Mouse (Mus musculus) myocyte (in vitro differentiated cells): ENCODE data around the gene Gm49380. TPM values are rescaled to one million over a fixed set of nuclear protein-coding genes. Genes with fewer than 3 reads are reported as not detected.

Experiments used
- H3K27me3 ChIP-seq: one replicate; pipeline ENCODE4 v1.6.1; 2011; ENCODE audit not compliant: control insufficient read depth, insufficient read depth, insufficient read length
- H3K36me3 ChIP-seq: one replicate; pipeline ENCODE4 v1.6.1; 2011; ENCODE audit not compliant: control insufficient read depth, insufficient read depth
- H3K4me2 ChIP-seq: one replicate; pipeline ENCODE4 v1.6.1; 2011; ENCODE audit warnings: low read depth, control low read depth
- H3K4me3 ChIP-seq: one replicate; pipeline ENCODE4 v1.5.1; 2011; ENCODE audit warnings: mild to moderate bottlenecking, control low read depth, moderate library complexity
- H3K79me2 ChIP-seq: one replicate; pipeline ENCODE4 v1.6.1; 2011; ENCODE audit not compliant: control insufficient read depth, insufficient read depth
- H3ac ChIP-seq: one replicate; pipeline ENCODE4 v1.6.1; 2011; ENCODE audit not compliant: control insufficient read depth, insufficient read length
- CEBPB ChIP-seq: IDR thresholded peaks from 2 replicates; pipeline ENCODE4 v1.6.1; 2011; ENCODE audit warnings: mild to moderate bottlenecking, moderate library complexity; ENCODE audit not compliant: poor library complexity, insufficient read depth, severe bottlenecking
- E2F4 ChIP-seq: IDR thresholded peaks from one replicate; pipeline ENCODE4 v1.6.1; 2011; ENCODE audit warnings: mild to moderate bottlenecking, control low read depth, moderate library complexity; ENCODE audit not compliant: insufficient read depth
- MAX ChIP-seq: IDR thresholded peaks from one replicate; pipeline ENCODE4 v1.6.1; 2011; ENCODE audit warnings: low read depth, mild to moderate bottlenecking, control low read depth
- MYOD1 ChIP-seq, 3 experiments: IDR thresholded peaks; one replicate each; pipeline ENCODE4 v1.6.1; 2011; ENCODE audit warnings: control low read depth in 2 of 3, low read depth in 2 of 3, mild to moderate bottlenecking in 2 of 3, moderate library complexity in 1 of 3; ENCODE audit not compliant: insufficient read length in 2 of 3, control insufficient read depth in 1 of 3
- MYOG ChIP-seq, 3 experiments: IDR thresholded peaks; one replicate each; pipeline ENCODE4 v1.6.1; 2011; ENCODE audit warnings: control low read depth in 2 of 3, low read depth in 2 of 3, mild to moderate bottlenecking in 2 of 3; ENCODE audit not compliant: insufficient read length in 2 of 3, control insufficient read depth in 1 of 3, insufficient read depth in 1 of 3
- POLR2A ChIP-seq: IDR thresholded peaks from one replicate; pipeline ENCODE4 v1.6.1; 2011; ENCODE audit warnings: low read depth, mild to moderate bottlenecking, control low read depth, moderate library complexity; ENCODE audit not compliant: insufficient read length
- POLR2AphosphoS2 ChIP-seq: IDR thresholded peaks from one replicate; pipeline ENCODE4 v1.6.1; 2011; ENCODE audit warnings: low read depth, control low read depth; ENCODE audit not compliant: insufficient read length
- REST ChIP-seq: IDR thresholded peaks from one replicate; pipeline ENCODE4 v1.6.1; 2011; ENCODE audit warnings: mild to moderate bottlenecking, control low read depth, moderate library complexity; ENCODE audit not compliant: insufficient read depth, insufficient read length
- SRF ChIP-seq: IDR thresholded peaks from one replicate; pipeline ENCODE4 v1.6.1; 2011; ENCODE audit warnings: low read depth; ENCODE audit not compliant: control insufficient read depth, insufficient read length
- TCF12 ChIP-seq: IDR thresholded peaks from one replicate; pipeline ENCODE4 v1.6.1; 2011; ENCODE audit warnings: mild to moderate bottlenecking, control low read depth; ENCODE audit not compliant: poor library complexity, insufficient read depth, severe bottlenecking
- TCF3 ChIP-seq: IDR thresholded peaks from one replicate; pipeline ENCODE4 v1.6.1; 2011; ENCODE audit warnings: low read depth, control low read depth; ENCODE audit not compliant: insufficient read length
- USF1 ChIP-seq: IDR thresholded peaks from one replicate; pipeline ENCODE4 v1.6.1; 2011; ENCODE audit warnings: low read depth, mild to moderate bottlenecking, control low read depth, moderate library complexity
- polyA plus RNA-seq: library from polyadenylated mRNA; unstranded; fragments of >200 nt; fragmentation: generic; extraction: Trizol; gene quantifications from one replicate; pipeline ENCODE4 v1.2.1, GENCODE M21; 2012; ENCODE audit warnings: missing spikeins

The Gm49380 gene
- polyA plus RNA-seq, 1 experiment, result 0.02 TPM

DNA sequence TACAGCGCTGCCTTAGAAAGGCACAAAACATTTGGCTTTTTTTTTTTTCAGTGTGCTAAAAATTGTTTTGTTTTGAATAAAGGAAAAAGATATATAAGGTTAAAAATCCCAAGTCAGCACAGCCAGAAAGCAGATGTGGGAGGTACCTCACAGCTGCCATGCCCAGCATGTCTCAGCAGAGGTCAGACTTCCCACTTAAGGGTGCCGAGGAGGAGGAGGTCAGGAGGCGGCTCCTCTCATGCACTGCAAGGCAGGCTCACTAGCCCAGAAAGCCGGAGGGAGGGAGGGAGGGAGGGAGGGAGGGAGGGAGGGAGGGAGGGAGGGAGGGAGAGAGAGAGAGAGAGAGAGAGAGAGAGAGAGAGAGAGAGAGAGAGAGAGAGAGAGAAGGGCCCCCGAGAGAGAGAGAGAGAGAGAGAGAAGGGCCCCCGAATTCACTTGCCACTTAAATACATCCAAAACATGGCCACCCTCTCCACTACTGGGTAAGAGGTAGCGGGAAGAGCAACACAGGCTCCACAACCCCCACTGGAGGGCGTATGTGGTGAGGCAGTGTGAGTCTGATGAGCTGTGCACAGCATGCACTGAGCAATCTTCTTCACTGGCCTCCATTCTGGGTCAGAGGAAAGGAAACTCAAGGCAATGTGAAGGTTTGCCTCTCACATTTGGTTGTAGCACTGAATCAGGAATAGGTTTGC, 30.9 kb upstream of the Gm49380 start:
- H3K27me3 ChIP-seq, result no peaks in the 10 kb centered on the region

DNA sequence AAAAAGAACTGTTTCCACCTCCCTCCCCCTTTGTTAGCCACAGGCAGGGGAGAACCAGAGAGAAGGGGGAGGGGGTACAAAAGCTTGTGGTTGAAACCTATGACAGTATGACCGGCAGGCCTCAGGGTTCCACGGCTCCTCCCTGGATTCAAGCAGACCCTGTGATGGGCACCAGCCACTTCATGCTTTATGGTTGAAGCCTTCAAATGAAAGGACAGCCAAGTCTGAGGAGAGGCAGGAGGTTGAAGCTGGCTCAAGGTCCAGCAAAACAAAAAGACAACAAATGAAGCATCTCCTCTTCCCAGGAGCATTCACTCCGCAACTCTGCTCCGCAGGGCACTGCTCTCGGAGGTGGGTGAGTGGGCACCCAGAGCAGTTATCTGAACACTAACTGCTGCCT, 30.1 kb upstream of the Gm49380 start:
- H3K79me2 ChIP-seq, result no peaks in the 10 kb centered on the region
- no peak overlapping the region for H3ac ChIP-seq
- no peak overlapping the region for H3K4me2 ChIP-seq
- no peak overlapping the region for H3K4me3 ChIP-seq
- TF ChIP-seq SRF (no peak), CEBPB (no peak), MYOD1 (IDR thresholded peaks at IDR 0.05; ENCODE audit: control insufficient read depth in 1 of 3, insufficient read length in 2 of 3, low read depth in 2 of 3) (no peak), POLR2AphosphoS2 (no peak), TCF3 (no peak), MYOG (IDR thresholded peaks at IDR 0.05; ENCODE audit: control insufficient read depth in 1 of 3, insufficient read depth in 1 of 3, insufficient read length in 2 of 3, low read depth in 2 of 3) (no peak)
- peaks cover 10% of the 10 kb centered on the region for H3K36me3 ChIP-seq
- H3K27me3 ChIP-seq, result no peaks in the 10 kb centered on the region

More for the DNA sequence above, 30.9 kb upstream of the Gm49380 start:
- H3K4me3 ChIP-seq, result no peak overlapping the region
- TF ChIP-seq REST, result no peak
- no peak for TF ChIP-seq TCF12
- TF ChIP-seq POLR2A, result no peak
- no peak for TF ChIP-seq CEBPB
- no peak for TF ChIP-seq MAX
- TF ChIP-seq USF1, result no peak
- TF ChIP-seq POLR2AphosphoS2, result no peak
- TF ChIP-seq MYOD1 (IDR thresholded peaks at IDR 0.05; ENCODE audit: control insufficient read depth in 1 of 3, insufficient read length in 2 of 3, low read depth in 2 of 3), result no peak
- TF ChIP-seq TCF3, result no peak
- no peak for TF ChIP-seq SRF
- no peak for TF ChIP-seq MYOG (IDR thresholded peaks at IDR 0.05; ENCODE audit: control insufficient read depth in 1 of 3, insufficient read depth in 1 of 3, insufficient read length in 2 of 3, low read depth in 2 of 3)
- no peak for TF ChIP-seq E2F4
- H3K4me2 ChIP-seq, result no peak overlapping the region
- H3K79me2 ChIP-seq, result no peaks in the 10 kb centered on the region
- peaks cover 10% of the 10 kb centered on the region for H3K36me3 ChIP-seq
- H3ac ChIP-seq, result no peak overlapping the region

DNA sequence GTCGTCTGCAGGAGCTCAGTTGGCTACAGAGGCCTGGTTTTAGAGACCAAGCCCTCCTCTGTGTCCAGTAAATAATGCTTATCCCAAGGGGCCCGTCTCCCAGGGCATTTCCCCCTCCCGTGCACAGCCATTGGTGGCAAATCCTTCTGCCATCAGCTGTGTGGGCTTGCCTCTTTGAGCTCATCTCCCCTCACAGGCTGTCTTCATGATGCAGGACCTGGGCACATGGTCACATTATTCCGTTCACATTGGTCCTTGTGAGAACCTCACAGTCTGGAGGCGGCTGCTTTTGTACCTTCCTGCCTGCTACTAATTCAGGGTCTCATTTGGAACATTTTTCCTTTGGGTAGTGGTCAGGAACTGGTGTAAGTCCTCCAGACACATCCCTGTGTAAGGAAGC, 28.7 kb upstream of the Gm49380 start:
- Histone ChIP-seq H3K4me2 (no peak overlapping the region), H3ac (no peak overlapping the region)

DNA sequence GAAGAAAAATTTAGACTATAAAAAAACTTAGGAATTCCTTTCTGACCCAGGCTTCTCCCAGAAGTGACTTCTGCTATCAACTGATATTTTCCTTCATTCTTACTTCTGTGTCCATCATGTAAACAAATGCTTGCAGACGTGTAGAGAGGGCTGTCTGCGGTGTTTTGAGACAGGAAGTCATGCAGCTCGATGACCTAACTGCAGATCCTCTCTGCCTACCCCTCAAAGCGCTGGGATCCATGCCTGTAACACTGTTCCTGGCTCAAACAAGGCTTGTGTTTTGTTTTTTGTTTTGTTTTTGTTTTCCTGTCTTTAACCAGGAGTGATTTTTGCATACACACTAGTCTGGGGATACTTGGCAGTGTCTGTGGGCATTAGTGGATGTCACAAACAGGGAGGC, 24.5 kb upstream of the Gm49380 start:
- TF ChIP-seq TCF12 (no peak), E2F4 (no peak), SRF (no peak), POLR2AphosphoS2 (no peak), TCF3 (no peak), POLR2A (no peak)
- no peak overlapping the region for H3K4me3 ChIP-seq
- H3K4me2 ChIP-seq, result no peak overlapping the region
- no peaks in the 10 kb centered on the region for H3K27me3 ChIP-seq
- H3K79me2 ChIP-seq, result no peaks in the 10 kb centered on the region
- no peaks in the 10 kb centered on the region for H3K36me3 ChIP-seq
- no peak overlapping the region for H3ac ChIP-seq

More for the DNA sequence above, 28.7 kb upstream of the Gm49380 start:
- peaks cover 8% of the 10 kb centered on the region for H3K36me3 ChIP-seq
- no peak overlapping the region for H3K4me3 ChIP-seq
- H3K27me3 ChIP-seq, result no peaks in the 10 kb centered on the region
- TF ChIP-seq TCF3 (no peak), MAX (no peak), USF1 (no peak), CEBPB (no peak), MYOD1 (IDR thresholded peaks at IDR 0.05; ENCODE audit: control insufficient read depth in 1 of 3, insufficient read length in 2 of 3, low read depth in 2 of 3) (no peak), POLR2AphosphoS2 (no peak), REST (no peak), E2F4 (no peak), MYOG (IDR thresholded peaks at IDR 0.05; ENCODE audit: control insufficient read depth in 1 of 3, insufficient read depth in 1 of 3, insufficient read length in 2 of 3, low read depth in 2 of 3) (no peak), POLR2A (no peak), TCF12 (no peak), SRF (no peak)
- no peaks in the 10 kb centered on the region for H3K79me2 ChIP-seq
